Mouse (Mus musculus) CH12.LX (cell line): ENCODE data around the gene Tmed2.

Experiments used
- CHD2 ChIP-seq: IDR thresholded peaks from 2 replicates; pipeline ENCODE4 v1.6.1; 2011; ENCODE audit warnings: low read length, improper control_type of control experiment
- CTCF ChIP-seq, 2 experiments: IDR thresholded peaks in 1 of 2; conservative IDR thresholded peaks in 1 of 2; 2 replicates each; pipeline ENCODE4 v1.5.1; 2011 to 2012; ENCODE audit warnings: low read depth in 2 of 2, low read length in 2 of 2, improper control_type of control experiment in 1 of 2, inconsistent platforms in 1 of 2, mild to moderate bottlenecking in 1 of 2, moderate library complexity in 1 of 2
- HCFC1 ChIP-seq: IDR thresholded peaks from 2 replicates; pipeline ENCODE4 v1.6.1; 2012; ENCODE audit warnings: low read depth, mild to moderate bottlenecking, inconsistent platforms, low read length, improper control_type of control experiment
- POLR2A ChIP-seq: IDR thresholded peaks from 2 replicates; pipeline ENCODE4 v1.6.1; 2011; ENCODE audit warnings: low read depth, mild to moderate bottlenecking, improper control_type of control experiment, low read length
- POLR2AphosphoS2 ChIP-seq: IDR thresholded peaks from 2 replicates; pipeline ENCODE4 v1.6.1; 2011; ENCODE audit warnings: low read depth, low read length, improper control_type of control experiment
- TCF12 ChIP-seq: IDR thresholded peaks from 2 replicates; pipeline ENCODE4 v1.6.1; 2014; ENCODE audit warnings: low read depth, mild to moderate bottlenecking, inconsistent platforms, low read length, improper control_type of control experiment
- ZMIZ1 ChIP-seq: IDR thresholded peaks from 2 replicates; pipeline ENCODE4 v1.6.1; 2012; ENCODE audit warnings: low read depth, mild to moderate bottlenecking, inconsistent platforms, low read length, improper control_type of control experiment
- ZNF384 ChIP-seq: IDR thresholded peaks from 2 replicates; pipeline ENCODE4 v1.6.1; 2012; ENCODE audit warnings: low read depth, low read length, improper control_type of control experiment, inconsistent platforms

DNA sequence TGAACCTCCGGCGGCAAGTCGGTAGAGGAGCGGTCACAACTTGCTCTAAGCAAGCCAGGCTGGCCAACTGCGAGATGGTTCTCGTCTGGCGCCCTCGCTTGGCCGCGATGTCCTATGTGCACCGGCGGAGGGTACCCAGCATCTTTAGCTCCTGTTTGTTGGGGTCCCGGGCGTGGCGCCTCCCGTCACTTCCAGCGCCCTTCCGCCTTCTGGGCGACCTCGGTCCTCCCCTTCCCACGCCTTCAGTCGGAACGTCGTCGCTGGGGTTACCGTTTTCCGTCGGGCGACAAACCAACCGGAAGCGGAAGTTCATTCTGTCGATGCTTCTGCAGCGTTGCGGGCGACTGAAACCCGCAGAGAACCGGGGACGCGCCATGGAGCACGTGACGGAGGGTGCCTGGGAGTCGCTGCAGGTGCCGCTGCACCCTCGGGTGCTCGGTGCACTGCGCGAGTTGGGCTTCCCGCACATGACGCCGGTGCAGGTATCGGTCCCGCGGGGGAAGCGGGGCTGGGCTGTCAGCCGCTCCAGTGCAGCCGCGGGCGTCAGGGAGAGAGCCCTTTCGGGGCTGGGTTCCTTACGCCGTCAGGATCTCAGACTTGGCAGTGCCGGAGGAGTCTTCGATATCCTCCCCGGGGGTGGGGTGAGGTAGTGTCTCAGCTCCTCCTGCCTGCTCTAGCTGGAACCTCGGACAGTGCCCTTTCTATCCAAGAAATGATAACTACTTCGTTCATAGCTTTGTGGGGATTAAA, 12.2 kb downstream of the Tmed2 start, which contains the start of gene Ddx55:
- TF ChIP-seq POLR2A: peak; percentile 81
- TF ChIP-seq CTCF (conservative IDR thresholded peaks at IDR 0.05 in 1 of 2, IDR thresholded peaks at IDR 0.05 in 1 of 2; ENCODE audit: low read depth in 2 of 2, low read length in 2 of 2): peak in 1 of 2 experiments; percentile 64; a peak in 2 of 4 replicates
- peak; percentile 94 for TF ChIP-seq HCFC1
- TF ChIP-seq ZMIZ1: peak; percentile 87
- TF ChIP-seq ZNF384: no peak
- peak; percentile 97 for TF ChIP-seq TCF12
- TF ChIP-seq CHD2: peak; percentile 69
- no peak; the same call in 1 of the 2 replicates for TF ChIP-seq POLR2AphosphoS2
